Mouse (Mus musculus) stomach, embryonic 16.5 days (tissue): ENCODE measurements around the gene Pald1. TPM values are rescaled to one million over a fixed set of nuclear protein-coding genes. Genes with fewer than 3 reads are reported as not detected.

Experiments
- ATAC-seq: fragments of 200-750 bp; cut with Nextera tagmentation; 2 replicates; pipeline ENCODE4 v1.8.0; 2017; ENCODE audit warnings: moderate number of reproducible peaks, moderate TSS enrichment; ENCODE audit not compliant: insufficient read depth, low FRiP score
- H3K27ac ChIP-seq: fragments of 300-500 bp; sonication (generic); 2 replicates; pipeline ENCODE4 v1.5.1; 2014; ENCODE audit warnings: low read length
- H3K27me3 ChIP-seq: fragments of 300-500 bp; sonication (generic); 2 replicates; pipeline ENCODE4 v1.6.1; 2014; ENCODE audit warnings: low read length, control low read depth, mixed read lengths; ENCODE audit not compliant: control insufficient read depth, insufficient read depth
- H3K36me3 ChIP-seq: fragments of 300-500 bp; sonication (generic); 2 replicates; pipeline ENCODE4 v1.6.1; 2014; ENCODE audit warnings: low read length; ENCODE audit not compliant: control insufficient read depth, insufficient read depth
- H3K4me1 ChIP-seq: fragments of 300-500 bp; sonication (generic); 2 replicates; pipeline ENCODE4 v1.6.1; 2014; ENCODE audit warnings: low read length, control low read depth, mixed read lengths; ENCODE audit not compliant: control insufficient read depth, insufficient read depth
- H3K4me2 ChIP-seq: fragments of 300-500 bp; sonication (generic); 2 replicates; pipeline ENCODE4 v1.6.1; 2014; ENCODE audit warnings: low read depth, low read length, mixed read lengths
- H3K4me3 ChIP-seq: fragments of 300-500 bp; sonication (generic); replicated peaks from 2 replicates; pipeline ENCODE4 v1.5.1; 2014; ENCODE audit warnings: mild to moderate bottlenecking, low read length
- H3K9ac ChIP-seq: fragments of 300-500 bp; sonication (generic); 2 replicates; pipeline ENCODE4 v1.6.1; 2014; ENCODE audit warnings: low read length
- H3K9me3 ChIP-seq: fragments of 300-500 bp; sonication (generic); replicated peaks from 2 replicates; pipeline ENCODE4 v1.6.1; 2016; ENCODE audit warnings: low read length, control low read depth; ENCODE audit not compliant: control insufficient read depth
- WGBS: fragments of 180-500 bp; shearing (Covaris S2); extraction: QIAGEN DNeasy Blood & Tissue Kit; methylation state at CpG from one replicate; pipeline ENCODE4 v1.1.7; 2014; 5-methylcytosine and 5-hydroxymethylcytosine counted together
- polyA plus RNA-seq: library from polyadenylated mRNA; unstranded; fragments of >200 nt; fragmentation: Nextera tagmentation; extraction: Ambion mirVana; gene quantifications from 2 replicates; pipeline ENCODE4 v1.2.1, GENCODE M21; 2015

Gene Pald1
- polyA plus RNA-seq, 1 experiment from 2014 or later = 17.0 TPM

- ATAC-seq = peak; percentile 27
Measured at GRCm38 (mm10) chr10:61370273-61370979, 12.9 kb downstream of the Pald1 start.

GRCm38 (mm10) chr10:61369755-61370154 lies 13.6 kb downstream of the Pald1 start:
- Histone ChIP-seq H3K27ac (peak overlapping the region; percentile 7; the same call in 1 of the 2 replicates), H3K4me3 (no peak overlapping the region), H3K4me2 (no peak overlapping the region), H3K9me3 (no peaks in the 10 kb centered on the region), H3K4me1 (peaks cover 8% of the 10 kb centered on the region; the same call in 1 of the 2 replicates), H3K9ac (no peak overlapping the region), H3K27me3 (no peaks in the 10 kb centered on the region), H3K36me3 (no peaks in the 10 kb centered on the region)
- no peak for ATAC-seq
- WGBS = 65% methylated on average over 5 of the region's 5 CpGs

More at GRCm38 (mm10) chr10:61370273-61370979, 12.9 kb downstream of the Pald1 start:
- H3K4me1 ChIP-seq = peaks cover 12% of the 10 kb centered on the region; the same call in 1 of the 2 replicates
- H3K27me3 ChIP-seq = no peaks in the 10 kb centered on the region
- peak overlapping the region; percentile 35; the same call in 1 of the 2 replicates for H3K27ac ChIP-seq
- no peak overlapping the region for H3K4me3 ChIP-seq
- WGBS = 56% methylated on average over 18 of the region's 18 CpGs
- no peaks in the 10 kb centered on the region for H3K9me3 ChIP-seq
- H3K9ac ChIP-seq = peak overlapping the region; percentile 33; the same call in 1 of the 2 replicates
- H3K36me3 ChIP-seq = no peaks in the 10 kb centered on the region
- no peak overlapping the region for H3K4me2 ChIP-seq

- no peak; the same call in 1 of the 2 replicates for ATAC-seq
- no peaks in the 10 kb centered on the region for H3K36me3 ChIP-seq
- no peak overlapping the region for H3K9ac ChIP-seq
- 47% methylated on average over 1 of the region's 1 CpGs for WGBS
- H3K4me1 ChIP-seq = 0 out of 2 replicates have a peak, but pooled peaks cover 4% of the 10 kb centered on the region
- H3K4me2 ChIP-seq = no peak overlapping the region
- H3K27ac ChIP-seq = no peak overlapping the region
- no peaks in the 10 kb centered on the region for H3K9me3 ChIP-seq
- no peak overlapping the region for H3K4me3 ChIP-seq
- H3K27me3 ChIP-seq = no peaks in the 10 kb centered on the region
Measured at GRCm38 (mm10) chr10:61365902-61366301, 17.4 kb downstream of the Pald1 start.

GRCm38 (mm10) chr10:61364431-61364830 lies 18.9 kb downstream of the Pald1 start:
- Histone ChIP-seq H3K27me3 (no peaks in the 10 kb centered on the region), H3K4me3 (no peak overlapping the region), H3K4me2 (no peak overlapping the region), H3K27ac (no peak overlapping the region), H3K9ac (no peak overlapping the region), H3K4me1 (0 out of 2 replicates have a peak, but pooled peaks cover 4% of the 10 kb centered on the region), H3K9me3 (no peaks in the 10 kb centered on the region), H3K36me3 (no peaks in the 10 kb centered on the region)
- ATAC-seq = no peak
- 98% methylated on average over 6 of the region's 6 CpGs for WGBS

- WGBS = 70% methylated on average over 8 of the region's 8 CpGs
- ATAC-seq = peak; percentile 39; the same call in 1 of the 2 replicates
- Histone ChIP-seq H3K9ac (no peak overlapping the region), H3K36me3 (no peaks in the 10 kb centered on the region), H3K4me3 (no peak overlapping the region), H3K9me3 (no peaks in the 10 kb centered on the region), H3K4me1 (0 out of 2 replicates have a peak, but pooled peaks cover 6% of the 10 kb centered on the region), H3K27ac (peak overlapping the region; percentile 57; the same call in 1 of the 2 replicates), H3K4me2 (no peak overlapping the region), H3K27me3 (no peaks in the 10 kb centered on the region)
Measured at GRCm38 (mm10) chr10:61362992-61363391, 20.3 kb downstream of the Pald1 start.

- 47% methylated on average over 9 of the region's 9 CpGs for WGBS
- peak overlapping the region; percentile 57 for H3K27ac ChIP-seq
- no peaks in the 10 kb centered on the region for H3K36me3 ChIP-seq
- 0 out of 2 replicates have a peak, but pooled peaks cover 9% of the 10 kb centered on the region for H3K4me1 ChIP-seq
- H3K9ac ChIP-seq = no peak overlapping the region
- peak overlapping the region; percentile 20; the same call in 1 of the 2 replicates for H3K4me2 ChIP-seq
- H3K9me3 ChIP-seq = no peaks in the 10 kb centered on the region
- no peak overlapping the region for H3K4me3 ChIP-seq
- no peaks in the 10 kb centered on the region for H3K27me3 ChIP-seq
- peak; percentile 41; the same call in 1 of the 2 replicates for ATAC-seq
Measured at GRCm38 (mm10) chr10:61362483-61362882, 20.8 kb downstream of the Pald1 start.

- H3K9me3 ChIP-seq = no peaks in the 10 kb centered on the region
- no peak for ATAC-seq
- H3K9ac ChIP-seq = no peak overlapping the region
- 94% methylated on average over 8 of the region's 8 CpGs for WGBS
- H3K4me3 ChIP-seq = no peak overlapping the region
- 0 out of 2 replicates have a peak, but pooled peaks cover 14% of the 10 kb centered on the region for H3K4me1 ChIP-seq
- no peaks in the 10 kb centered on the region for H3K27me3 ChIP-seq
- no peak overlapping the region for H3K27ac ChIP-seq
- no peak overlapping the region for H3K4me2 ChIP-seq
- no peaks in the 10 kb centered on the region for H3K36me3 ChIP-seq
Measured at GRCm38 (mm10) chr10:61360667-61361066, 22.7 kb downstream of the Pald1 start.

GRCm38 (mm10) chr10:61359411-61359810 lies 23.9 kb downstream of the Pald1 start:
- Histone ChIP-seq H3K36me3 (no peaks in the 10 kb centered on the region), H3K9ac (no peak overlapping the region), H3K4me1 (0 out of 2 replicates have a peak, but pooled peaks cover 14% of the 10 kb centered on the region), H3K4me2 (no peak overlapping the region), H3K27ac (no peak overlapping the region), H3K4me3 (no peak overlapping the region), H3K27me3 (no peaks in the 10 kb centered on the region), H3K9me3 (no peaks in the 10 kb centered on the region)
- no peak for ATAC-seq
- WGBS = 91% methylated on average over 8 of the region's 8 CpGs

- H3K9me3 ChIP-seq = no peaks in the 10 kb centered on the region
- 0 out of 2 replicates have a peak overlapping the region, but pooled peaks have one; percentile 8 for H3K27ac ChIP-seq
- 0 out of 2 replicates have a peak, but pooled peaks cover 13% of the 10 kb centered on the region for H3K4me1 ChIP-seq
- no peak overlapping the region for H3K4me2 ChIP-seq
- 42% methylated on average over 8 of the region's 8 CpGs for WGBS
- no peaks in the 10 kb centered on the region for H3K36me3 ChIP-seq
- peak; percentile 41; the same call in 1 of the 2 replicates for ATAC-seq
- no peak overlapping the region for H3K9ac ChIP-seq
- H3K27me3 ChIP-seq = no peaks in the 10 kb centered on the region
- H3K4me3 ChIP-seq = no peak overlapping the region
Measured at GRCm38 (mm10) chr10:61357658-61358057, 25.7 kb downstream of the Pald1 start.
